Mouse (Mus musculus): Measurements from ENCODE around the gene Pitpnm2.

- no peak for TF ChIP-seq GATA1 (IDR thresholded peaks at IDR 0.05; ENCODE audit: borderline replicate concordance, low read length)
- TF ChIP-seq CTCF (IDR thresholded peaks at IDR 0.05; ENCODE audit: low read depth, low read length): no peak
Observed at GRCm38 (mm10) chr5:124103020-124103419, 146.5 kb downstream of the Pitpnm2 start.

Measured in G1E (cell line).